Mouse (Mus musculus) MEL (cell line): ENCODE results near the gene Yju2. TPM values are rescaled to one million over a fixed set of nuclear protein-coding genes. Genes with fewer than 3 reads are reported as not detected.

Experiments
- DNase-seq: peaks from one replicate; pipeline ENCODE4 v3.0.0; 2011; ENCODE audit warnings: low read depth, low spot score
- H3K27ac ChIP-seq: 2 replicates; pipeline ENCODE4 v1.5.1; 2012; ENCODE audit warnings: low read depth, mild to moderate bottlenecking, control low read depth, low read length, moderate library complexity; ENCODE audit not compliant: control insufficient read depth
- H3K27me3 ChIP-seq, 2 experiments: fragments of 150-350 bp in 1 of 2; sonication (generic) in 1 of 2; 2 replicates each; pipeline ENCODE4 v1.6.1; 2012; ENCODE audit warnings: low read length in 2 of 2, mild to moderate bottlenecking in 2 of 2, improper control_type of control experiment in 1 of 2, moderate library complexity in 1 of 2; ENCODE audit not compliant: insufficient read depth in 2 of 2, control insufficient read depth in 1 of 2
- H3K36me3 ChIP-seq, 2 experiments: 2 replicates each; pipeline ENCODE4 v1.6.1; 2012 to 2014; ENCODE audit warnings: low read length in 2 of 2, improper control_type of control experiment in 1 of 2, inconsistent platforms in 1 of 2, mild to moderate bottlenecking in 1 of 2; ENCODE audit not compliant: insufficient read depth in 2 of 2, control insufficient read depth in 1 of 2
- H3K4me1 ChIP-seq, 2 experiments: fragments of 150-350 bp in 1 of 2; sonication (generic) in 1 of 2; 2 replicates each; pipeline ENCODE4 v1.6.1; 2012; ENCODE audit warnings: low read length in 2 of 2, improper control_type of control experiment in 1 of 2, mild to moderate bottlenecking in 1 of 2; ENCODE audit not compliant: insufficient read depth in 2 of 2, control insufficient read depth in 1 of 2
- H3K4me3 ChIP-seq, 2 experiments: fragments of 150-350 bp in 1 of 2; sonication (generic) in 1 of 2; 2 replicates each; pipeline ENCODE4 v1.5.1; 2012; ENCODE audit warnings: low read depth in 2 of 2, low read length in 2 of 2, mild to moderate bottlenecking in 2 of 2, moderate library complexity in 2 of 2, control low read depth in 1 of 2, improper control_type of control experiment in 1 of 2; ENCODE audit not compliant: control insufficient read depth in 1 of 2, insufficient read depth in 1 of 2
- H3K79me2 ChIP-seq: 2 replicates; pipeline ENCODE4 v1.6.1; 2012; ENCODE audit warnings: mild to moderate bottlenecking, low read length, moderate library complexity; ENCODE audit not compliant: control insufficient read depth, poor library complexity, insufficient read depth
- H3K9ac ChIP-seq: 2 replicates; pipeline ENCODE4 v1.6.1; 2012; ENCODE audit warnings: low read depth, mild to moderate bottlenecking, control low read depth, low read length, moderate library complexity; ENCODE audit not compliant: control insufficient read depth, poor library complexity, severe bottlenecking
- H3K9me3 ChIP-seq: fragments of 150-350 bp; sonication (generic); replicated peaks from 2 replicates; pipeline ENCODE4 v1.6.1; 2012; ENCODE audit warnings: mild to moderate bottlenecking, low read length, improper control_type of control experiment, moderate library complexity; ENCODE audit not compliant: insufficient read depth
- BHLHE40 ChIP-seq: IDR thresholded peaks from 2 replicates; pipeline ENCODE4 v1.6.1; 2012; ENCODE audit warnings: low read depth, mild to moderate bottlenecking, inconsistent platforms, low read length, improper control_type of control experiment, borderline replicate concordance
- CHD1 ChIP-seq: IDR thresholded peaks from 2 replicates; pipeline ENCODE4 v1.6.1; 2012; ENCODE audit warnings: low read depth, mild to moderate bottlenecking, inconsistent platforms, low read length, improper control_type of control experiment
- CTCF ChIP-seq, 3 experiments: IDR thresholded peaks in 2 of 3; conservative IDR thresholded peaks in 1 of 3; 2 replicates each; pipeline ENCODE4 v1.5.1; 2011 to 2012; ENCODE audit warnings: low read length in 3 of 3, low read depth in 2 of 3, mild to moderate bottlenecking in 2 of 3, improper control_type of control experiment in 1 of 3, inconsistent platforms in 1 of 3, mixed read lengths in 1 of 3, moderate library complexity in 1 of 3; ENCODE audit not compliant: control insufficient read depth in 1 of 3, insufficient read depth in 1 of 3, poor library complexity in 1 of 3, severe bottlenecking in 1 of 3
- GATA1 ChIP-seq: IDR thresholded peaks from 2 replicates; pipeline ENCODE4 v1.6.1; 2011; ENCODE audit warnings: low read depth, low read length, improper control_type of control experiment
- HCFC1 ChIP-seq: IDR thresholded peaks from 2 replicates; pipeline ENCODE4 v1.6.1; 2012; ENCODE audit warnings: low read depth, mild to moderate bottlenecking, inconsistent platforms, low read length, improper control_type of control experiment, moderate library complexity
- JUND ChIP-seq: IDR thresholded peaks from 2 replicates; pipeline ENCODE4 v1.6.1; 2011; ENCODE audit warnings: low read depth, mild to moderate bottlenecking, improper control_type of control experiment, low read length
- MAFK ChIP-seq: IDR thresholded peaks from 2 replicates; pipeline ENCODE4 v1.6.1; 2011; ENCODE audit warnings: low read depth, mild to moderate bottlenecking, low read length, improper control_type of control experiment, borderline replicate concordance
- MAZ ChIP-seq: IDR thresholded peaks from 2 replicates; pipeline ENCODE4 v1.6.1; 2012; ENCODE audit warnings: low read depth, mild to moderate bottlenecking, inconsistent platforms, low read length, improper control_type of control experiment
- MEF2A ChIP-seq: IDR thresholded peaks from 2 replicates; pipeline ENCODE4 v1.6.1; 2014; ENCODE audit warnings: low read depth, mild to moderate bottlenecking, inconsistent platforms, low read length, improper control_type of control experiment; ENCODE audit not compliant: poor library complexity, insufficient replicate concordance, severe bottlenecking; ENCODE audit errors: extremely low read depth
- MYB ChIP-seq: IDR thresholded peaks from 2 replicates; pipeline ENCODE4 v1.6.1; 2011; ENCODE audit warnings: mild to moderate bottlenecking, low read depth, low read length, improper control_type of control experiment
- MYC ChIP-seq: IDR thresholded peaks from 2 replicates; pipeline ENCODE4 v1.6.1; 2011; ENCODE audit warnings: low read depth, mild to moderate bottlenecking, low read length, improper control_type of control experiment, moderate library complexity
- NELFE ChIP-seq: IDR thresholded peaks from 2 replicates; pipeline ENCODE4 v1.6.1; 2011; ENCODE audit warnings: low read depth, low read length, improper control_type of control experiment
- NRF1 ChIP-seq: IDR thresholded peaks from 2 replicates; pipeline ENCODE4 v1.6.1; 2014; ENCODE audit warnings: low read depth, mild to moderate bottlenecking, inconsistent platforms, low read length, improper control_type of control experiment, moderate library complexity; ENCODE audit not compliant: poor library complexity, insufficient read depth, severe bottlenecking
- POLR2A ChIP-seq, 2 experiments: IDR thresholded peaks; 2 replicates each; pipeline ENCODE4 v1.6.1; 2011 to 2012; ENCODE audit warnings: low read length in 2 of 2, mild to moderate bottlenecking in 2 of 2, control low read depth in 1 of 2, improper control_type of control experiment in 1 of 2, low read depth in 1 of 2, moderate library complexity in 1 of 2; ENCODE audit not compliant: control insufficient read depth in 1 of 2, insufficient read depth in 1 of 2, poor library complexity in 1 of 2
- POLR2AphosphoS2 ChIP-seq: IDR thresholded peaks from 2 replicates; pipeline ENCODE4 v1.6.1; 2011; ENCODE audit warnings: low read length, improper control_type of control experiment
- POLR2AphosphoS5 ChIP-seq: IDR thresholded peaks from 2 replicates; pipeline ENCODE4 v1.6.1; 2012; ENCODE audit warnings: low read depth, borderline replicate concordance, mild to moderate bottlenecking, inconsistent platforms, low read length, moderate library complexity, mixed read lengths
- RAD21 ChIP-seq: IDR thresholded peaks from 2 replicates; pipeline ENCODE4 v1.6.1; 2011; ENCODE audit warnings: mild to moderate bottlenecking, low read depth, low read length, improper control_type of control experiment
- TAL1 ChIP-seq: IDR thresholded peaks from 2 replicates; pipeline ENCODE4 v1.6.1; 2012; ENCODE audit warnings: mild to moderate bottlenecking, inconsistent platforms, low read length, moderate library complexity, mixed read lengths
- TCF12 ChIP-seq: IDR thresholded peaks from 2 replicates; pipeline ENCODE4 v1.6.1; 2014; ENCODE audit warnings: low read depth, mild to moderate bottlenecking, inconsistent platforms, low read length, improper control_type of control experiment, moderate library complexity
- USF2 ChIP-seq, 2 experiments: IDR thresholded peaks; 2 replicates each; pipeline ENCODE4 v1.6.1; 2011 to 2012; ENCODE audit warnings: improper control_type of control experiment in 2 of 2, low read length in 2 of 2, borderline replicate concordance in 1 of 2, inconsistent platforms in 1 of 2, low read depth in 1 of 2, mild to moderate bottlenecking in 1 of 2; ENCODE audit not compliant: insufficient read depth in 1 of 2
- ZC3H11A ChIP-seq: IDR thresholded peaks from 2 replicates; pipeline ENCODE4 v1.6.1; 2012; ENCODE audit warnings: low read depth, mild to moderate bottlenecking, inconsistent platforms, low read length, improper control_type of control experiment
- ZKSCAN1 ChIP-seq: IDR thresholded peaks from 2 replicates; pipeline ENCODE4 v1.6.1; 2012; ENCODE audit warnings: low read depth, mild to moderate bottlenecking, inconsistent platforms, low read length, improper control_type of control experiment, moderate library complexity
- ZMIZ1 ChIP-seq: IDR thresholded peaks from 2 replicates; pipeline ENCODE4 v1.6.1; 2012; ENCODE audit warnings: low read depth, mild to moderate bottlenecking, inconsistent platforms, low read length, improper control_type of control experiment, moderate library complexity
- ZNF384 ChIP-seq: IDR thresholded peaks from 2 replicates; pipeline ENCODE4 v1.6.1; 2012; ENCODE audit warnings: low read depth, mild to moderate bottlenecking, inconsistent platforms, low read length, improper control_type of control experiment
- polyA plus RNA-seq, 2 experiments: library from polyadenylated mRNA; stranded (reverse) in 1 of 2; unstranded in 1 of 2; fragments of >175 nt in 1 of 2; fragments of >200 nt in 1 of 2; gene quantifications; 2 replicates each; pipeline versions ENCODE4 v1.2.1 to v1.2.4; 2012; ENCODE audit warnings: low replicate concordance in 2 of 2, low read depth in 1 of 2; ENCODE audit not compliant: insufficient read length in 2 of 2, insufficient read depth in 1 of 2, missing spikeins in 1 of 2
- total RNA-seq: library from RNA; depleted of rRNA; stranded (reverse); fragments of 300-350 nt; gene quantifications from 2 replicates; pipeline ENCODE4 v1.2.3, GENCODE M21; 2012

The Yju2 gene
- total and polyA plus RNA-seq, 3 experiments: 18.6 to 91.8 (median 25.2) TPM

DNA sequence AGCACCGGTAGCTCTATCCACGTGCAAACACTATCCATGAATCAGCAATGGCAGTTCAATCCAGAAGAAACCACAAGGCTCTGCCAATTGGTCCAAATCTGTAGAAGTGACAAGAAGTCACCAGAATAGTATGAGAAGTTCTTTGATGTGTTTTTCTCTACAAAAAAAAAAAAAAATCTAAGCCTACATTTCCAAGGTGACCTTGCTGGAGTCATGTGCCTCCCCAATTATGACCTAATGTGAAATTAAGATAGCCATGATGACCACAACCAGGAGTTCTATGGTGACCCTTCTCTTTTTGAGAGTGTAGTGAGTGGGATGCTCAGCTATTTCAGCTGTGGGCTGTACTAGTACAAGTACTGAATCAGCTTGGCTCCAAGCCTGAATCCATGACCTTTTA, 9.5 kb upstream of the Yju2 start, which contains the start of gene Zfp119b:
Zfp119b (minus strand) TSS at position 101 of the 400 bp plus-strand sequence.
- Histone ChIP-seq H3K9me3 (no peaks in the 10 kb centered on the region), H3K27me3 (peaks cover 0 to 2% of the 10 kb centered on the region in 2 experiments), H3K27ac (no peak within 1 kb of the TSS), H3K36me3 (peaks cover 0 to 5% of the 10 kb centered on the region in 2 experiments; a peak in 2 of 4 replicates)
- no peak for DNase-seq
- no peak for TF ChIP-seq MYB
- no peak for TF ChIP-seq ZC3H11A
- TF ChIP-seq MEF2A: no peak
- no peak for TF ChIP-seq RAD21
- TF ChIP-seq TCF12: no peak
- no peak for TF ChIP-seq POLR2AphosphoS5
- no peak for TF ChIP-seq CTCF (IDR thresholded peaks at IDR 0.05 in 2 of 3, conservative IDR thresholded peaks at IDR 0.05 in 1 of 3; ENCODE audit: control insufficient read depth in 1 of 3, insufficient read depth in 1 of 3, low read depth in 2 of 3, low read length in 3 of 3, poor library complexity in 1 of 3, severe bottlenecking in 1 of 3)
- no peak for TF ChIP-seq USF2 (IDR thresholded peaks at IDR 0.05; ENCODE audit: borderline replicate concordance in 1 of 2, insufficient read depth in 1 of 2, low read depth in 1 of 2, low read length in 2 of 2)
- TF ChIP-seq POLR2A (IDR thresholded peaks at IDR 0.05; ENCODE audit: control insufficient read depth in 1 of 2, insufficient read depth in 1 of 2, low read depth in 1 of 2, low read length in 2 of 2, poor library complexity in 1 of 2): no peak
- no peak for TF ChIP-seq JUND
- no peak for TF ChIP-seq ZKSCAN1
- TF ChIP-seq MYC: no peak
- TF ChIP-seq TAL1: no peak
- TF ChIP-seq MAZ: no peak
- no peak for TF ChIP-seq GATA1
- TF ChIP-seq CHD1: no peak
- TF ChIP-seq MAFK: no peak
- no peak for TF ChIP-seq BHLHE40
- TF ChIP-seq, all 39 proteins: peak for 0
- Histone ChIP-seq H3K4me3 (no peak within 1 kb of the TSS), H3K9ac (no peak within 1 kb of the TSS), H3K79me2 (no peaks in the 10 kb centered on the region; the same call in 1 of the 2 replicates), H3K4me1 (peaks cover 0 to 8% of the 10 kb centered on the region in 2 experiments; a peak in 2 of 4 replicates)

GRCm38 (mm10) chr17:55950601-55951000, 8.3 kb upstream of the Yju2 start:
- Histone ChIP-seq H3K27me3 (peaks cover 0 to 2% of the 10 kb centered on the region in 2 experiments), H3K79me2 (no peaks in the 10 kb centered on the region), H3K9me3 (no peaks in the 10 kb centered on the region), H3K4me1 (peaks cover 0 to 8% of the 10 kb centered on the region in 2 experiments; a peak in 1 of 4 replicates), H3K27ac (no peak overlapping the region), H3K9ac (no peak overlapping the region), H3K4me3 (no peak overlapping the region), H3K36me3 (peaks cover 0 to 5% of the 10 kb centered on the region in 2 experiments; a peak in 2 of 4 replicates)
- no peak for DNase-seq
- TF ChIP-seq GATA1 (no peak), ZKSCAN1 (no peak), ZMIZ1 (no peak), NELFE (no peak), HCFC1 (no peak), POLR2AphosphoS2 (no peak), CHD1 (no peak), BHLHE40 (no peak), ZNF384 (no peak), CTCF (IDR thresholded peaks at IDR 0.05 in 2 of 3, conservative IDR thresholded peaks at IDR 0.05 in 1 of 3; ENCODE audit: control insufficient read depth in 1 of 3, insufficient read depth in 1 of 3, low read depth in 2 of 3, low read length in 3 of 3, poor library complexity in 1 of 3, severe bottlenecking in 1 of 3) (no peak), NRF1 (no peak)
